Mouse (Mus musculus) MEL (cell line): Measurements from ENCODE around the gene 6430548M08Rik. TPM values are rescaled to one million over a fixed set of nuclear protein-coding genes. Genes with fewer than 3 reads are reported as not detected.

Experiments
- DNase-seq: peaks from one replicate; pipeline ENCODE4 v3.0.0; 2011; ENCODE audit warnings: low read depth, low spot score
- H3K27ac ChIP-seq: 2 replicates; pipeline ENCODE4 v1.5.1; 2012; ENCODE audit warnings: low read depth, mild to moderate bottlenecking, control low read depth, low read length, moderate library complexity; ENCODE audit not compliant: control insufficient read depth
- H3K27me3 ChIP-seq, 2 experiments: fragments of 150-350 bp in 1 of 2; sonication (generic) in 1 of 2; 2 replicates each; pipeline ENCODE4 v1.6.1; 2012; ENCODE audit warnings: low read length in 2 of 2, mild to moderate bottlenecking in 2 of 2, improper control_type of control experiment in 1 of 2, moderate library complexity in 1 of 2; ENCODE audit not compliant: insufficient read depth in 2 of 2, control insufficient read depth in 1 of 2
- H3K36me3 ChIP-seq, 2 experiments: 2 replicates each; pipeline ENCODE4 v1.6.1; 2012 to 2014; ENCODE audit warnings: low read length in 2 of 2, improper control_type of control experiment in 1 of 2, inconsistent platforms in 1 of 2, mild to moderate bottlenecking in 1 of 2; ENCODE audit not compliant: insufficient read depth in 2 of 2, control insufficient read depth in 1 of 2
- H3K4me1 ChIP-seq, 2 experiments: fragments of 150-350 bp in 1 of 2; sonication (generic) in 1 of 2; 2 replicates each; pipeline ENCODE4 v1.6.1; 2012; ENCODE audit warnings: low read length in 2 of 2, improper control_type of control experiment in 1 of 2, mild to moderate bottlenecking in 1 of 2; ENCODE audit not compliant: insufficient read depth in 2 of 2, control insufficient read depth in 1 of 2
- H3K4me3 ChIP-seq, 2 experiments: fragments of 150-350 bp in 1 of 2; sonication (generic) in 1 of 2; 2 replicates each; pipeline ENCODE4 v1.5.1; 2012; ENCODE audit warnings: low read depth in 2 of 2, low read length in 2 of 2, mild to moderate bottlenecking in 2 of 2, moderate library complexity in 2 of 2, control low read depth in 1 of 2, improper control_type of control experiment in 1 of 2; ENCODE audit not compliant: control insufficient read depth in 1 of 2, insufficient read depth in 1 of 2
- H3K79me2 ChIP-seq: 2 replicates; pipeline ENCODE4 v1.6.1; 2012; ENCODE audit warnings: mild to moderate bottlenecking, low read length, moderate library complexity; ENCODE audit not compliant: control insufficient read depth, poor library complexity, insufficient read depth
- H3K9ac ChIP-seq: 2 replicates; pipeline ENCODE4 v1.6.1; 2012; ENCODE audit warnings: low read depth, mild to moderate bottlenecking, control low read depth, low read length, moderate library complexity; ENCODE audit not compliant: control insufficient read depth, poor library complexity, severe bottlenecking
- H3K9me3 ChIP-seq: fragments of 150-350 bp; sonication (generic); replicated peaks from 2 replicates; pipeline ENCODE4 v1.6.1; 2012; ENCODE audit warnings: mild to moderate bottlenecking, low read length, improper control_type of control experiment, moderate library complexity; ENCODE audit not compliant: insufficient read depth
- CHD2 ChIP-seq: IDR thresholded peaks from 2 replicates; pipeline ENCODE4 v1.6.1; 2011; ENCODE audit warnings: low read length, improper control_type of control experiment
- E2F4 ChIP-seq: IDR thresholded peaks from 2 replicates; pipeline ENCODE4 v1.6.1; 2011; ENCODE audit warnings: low read depth, low read length, improper control_type of control experiment, borderline replicate concordance
- ELF1 ChIP-seq: IDR thresholded peaks from 2 replicates; pipeline ENCODE4 v1.6.1; 2014; ENCODE audit warnings: low read depth, mild to moderate bottlenecking, inconsistent platforms, low read length, improper control_type of control experiment, moderate library complexity
- GATA1 ChIP-seq: IDR thresholded peaks from 2 replicates; pipeline ENCODE4 v1.6.1; 2011; ENCODE audit warnings: low read depth, low read length, improper control_type of control experiment
- JUND ChIP-seq: IDR thresholded peaks from 2 replicates; pipeline ENCODE4 v1.6.1; 2011; ENCODE audit warnings: low read depth, mild to moderate bottlenecking, improper control_type of control experiment, low read length
- KAT2A ChIP-seq: conservative IDR thresholded peaks from 2 replicates; pipeline ENCODE4 v1.6.1; 2012; ENCODE audit warnings: low read depth, low read length, improper control_type of control experiment, inconsistent platforms
- MAX ChIP-seq: IDR thresholded peaks from 2 replicates; pipeline ENCODE4 v1.6.1; 2011; ENCODE audit warnings: low read length, improper control_type of control experiment
- MAZ ChIP-seq: IDR thresholded peaks from 2 replicates; pipeline ENCODE4 v1.6.1; 2012; ENCODE audit warnings: low read depth, mild to moderate bottlenecking, inconsistent platforms, low read length, improper control_type of control experiment
- MYB ChIP-seq: IDR thresholded peaks from 2 replicates; pipeline ENCODE4 v1.6.1; 2011; ENCODE audit warnings: mild to moderate bottlenecking, low read depth, low read length, improper control_type of control experiment
- MYC ChIP-seq: IDR thresholded peaks from 2 replicates; pipeline ENCODE4 v1.6.1; 2011; ENCODE audit warnings: low read depth, mild to moderate bottlenecking, low read length, improper control_type of control experiment, moderate library complexity
- NELFE ChIP-seq: IDR thresholded peaks from 2 replicates; pipeline ENCODE4 v1.6.1; 2011; ENCODE audit warnings: low read depth, low read length, improper control_type of control experiment
- NRF1 ChIP-seq: IDR thresholded peaks from 2 replicates; pipeline ENCODE4 v1.6.1; 2014; ENCODE audit warnings: low read depth, mild to moderate bottlenecking, inconsistent platforms, low read length, improper control_type of control experiment, moderate library complexity; ENCODE audit not compliant: poor library complexity, insufficient read depth, severe bottlenecking
- POLR2A ChIP-seq, 2 experiments: IDR thresholded peaks; 2 replicates each; pipeline ENCODE4 v1.6.1; 2011 to 2012; ENCODE audit warnings: low read length in 2 of 2, mild to moderate bottlenecking in 2 of 2, control low read depth in 1 of 2, improper control_type of control experiment in 1 of 2, low read depth in 1 of 2, moderate library complexity in 1 of 2; ENCODE audit not compliant: control insufficient read depth in 1 of 2, insufficient read depth in 1 of 2, poor library complexity in 1 of 2
- POLR2AphosphoS2 ChIP-seq: IDR thresholded peaks from 2 replicates; pipeline ENCODE4 v1.6.1; 2011; ENCODE audit warnings: low read length, improper control_type of control experiment
- POLR2AphosphoS5 ChIP-seq: IDR thresholded peaks from 2 replicates; pipeline ENCODE4 v1.6.1; 2012; ENCODE audit warnings: low read depth, borderline replicate concordance, mild to moderate bottlenecking, inconsistent platforms, low read length, moderate library complexity, mixed read lengths
- RAD21 ChIP-seq: IDR thresholded peaks from 2 replicates; pipeline ENCODE4 v1.6.1; 2011; ENCODE audit warnings: mild to moderate bottlenecking, low read depth, low read length, improper control_type of control experiment
- RCOR1 ChIP-seq: IDR thresholded peaks from 2 replicates; pipeline ENCODE4 v1.6.1; 2012; ENCODE audit warnings: low read depth, mild to moderate bottlenecking, inconsistent platforms, low read length, improper control_type of control experiment
- SIN3A ChIP-seq: IDR thresholded peaks from 2 replicates; pipeline ENCODE4 v1.6.1; 2012; ENCODE audit warnings: low read length, improper control_type of control experiment, inconsistent platforms
- TAL1 ChIP-seq: IDR thresholded peaks from 2 replicates; pipeline ENCODE4 v1.6.1; 2012; ENCODE audit warnings: mild to moderate bottlenecking, inconsistent platforms, low read length, moderate library complexity, mixed read lengths
- TBP ChIP-seq: IDR thresholded peaks from 2 replicates; pipeline ENCODE4 v1.8.0; 2011; ENCODE audit warnings: low read depth, low read length, improper control_type of control experiment
- UBTF ChIP-seq: IDR thresholded peaks from 2 replicates; pipeline ENCODE4 v1.6.1; 2012; ENCODE audit warnings: low read depth, mild to moderate bottlenecking, inconsistent platforms, low read length, improper control_type of control experiment, moderate library complexity, borderline replicate concordance; ENCODE audit not compliant: insufficient read depth
- ZC3H11A ChIP-seq: IDR thresholded peaks from 2 replicates; pipeline ENCODE4 v1.6.1; 2012; ENCODE audit warnings: low read depth, mild to moderate bottlenecking, inconsistent platforms, low read length, improper control_type of control experiment
- polyA plus RNA-seq, 2 experiments: library from polyadenylated mRNA; stranded (reverse) in 1 of 2; unstranded in 1 of 2; fragments of >175 nt in 1 of 2; fragments of >200 nt in 1 of 2; gene quantifications; 2 replicates each; pipeline versions ENCODE4 v1.2.1 to v1.2.4; 2012; ENCODE audit warnings: low replicate concordance in 2 of 2, low read depth in 1 of 2; ENCODE audit not compliant: insufficient read length in 2 of 2, insufficient read depth in 1 of 2, missing spikeins in 1 of 2
- total RNA-seq: library from RNA; depleted of rRNA; stranded (reverse); fragments of 300-350 nt; gene quantifications from 2 replicates; pipeline ENCODE4 v1.2.3, GENCODE M21; 2012

6430548M08Rik gene
- total and polyA plus RNA-seq, 3 experiments: 0.96 to 1.9 TPM; not detected in 1

- Histone ChIP-seq H3K4me1 (no peaks in the 10 kb centered on the region), H3K79me2 (no peaks in the 10 kb centered on the region), H3K9me3 (no peaks in the 10 kb centered on the region), H3K4me3 (no peak overlapping the region), H3K9ac (no peak overlapping the region), H3K27ac (no peak overlapping the region), H3K27me3 (peaks cover 0 to 1% of the 10 kb centered on the region in 2 experiments; a peak in 1 of 4 replicates), H3K36me3 (no peaks in the 10 kb centered on the region)
- no peak for DNase-seq
- TF ChIP-seq POLR2AphosphoS2 (no peak), E2F4 (no peak), TBP (no peak), MYB (no peak), UBTF (no peak), RCOR1 (no peak), MAX (no peak)
Observed at GRCm38 (mm10) chr8:120161658-120162403, 47.9 kb downstream of the 6430548M08Rik start.

GRCm38 (mm10) chr8:120162404-120162752, 48.4 kb downstream of the 6430548M08Rik start:
- peaks cover 0 to 1% of the 10 kb centered on the region in 2 experiments; a peak in 1 of 4 replicates for H3K27me3 ChIP-seq
- no peak overlapping the region for H3K9ac ChIP-seq
- no peaks in the 10 kb centered on the region for H3K79me2 ChIP-seq
- no peaks in the 10 kb centered on the region for H3K36me3 ChIP-seq
- TF ChIP-seq NRF1 (no peak), NELFE (no peak), ZC3H11A (no peak), SIN3A (no peak), MYC (no peak), TAL1 (no peak), POLR2A (IDR thresholded peaks at IDR 0.05; ENCODE audit: control insufficient read depth in 1 of 2, insufficient read depth in 1 of 2, low read depth in 1 of 2, low read length in 2 of 2, poor library complexity in 1 of 2) (no peak), TBP (no peak), CHD2 (no peak), JUND (no peak), RCOR1 (no peak), MYB (no peak), KAT2A (no peak), MAX (no peak), GATA1 (no peak), MAZ (no peak), RAD21 (no peak), POLR2AphosphoS5 (no peak), ELF1 (no peak)
- H3K4me3 ChIP-seq: no peak overlapping the region
- H3K27ac ChIP-seq: no peak overlapping the region
- H3K9me3 ChIP-seq: no peaks in the 10 kb centered on the region
- H3K4me1 ChIP-seq: no peaks in the 10 kb centered on the region
- DNase-seq: no peak
